Mouse (Mus musculus): ENCODE data around the gene Saal1. TPM values are rescaled to one million over a fixed set of nuclear protein-coding genes. Genes with fewer than 3 reads are reported as not detected.
"Not testable (repeated sequence)": the region's sequence is repeated elsewhere in the genome, so short reads cannot be mapped to it uniquely, and the experiment has no call there.

Gene Saal1
- polyA plus RNA-seq (2012; rRNA removed), result 14.4 and 17.2 TPM in 2 replicates

DNA sequence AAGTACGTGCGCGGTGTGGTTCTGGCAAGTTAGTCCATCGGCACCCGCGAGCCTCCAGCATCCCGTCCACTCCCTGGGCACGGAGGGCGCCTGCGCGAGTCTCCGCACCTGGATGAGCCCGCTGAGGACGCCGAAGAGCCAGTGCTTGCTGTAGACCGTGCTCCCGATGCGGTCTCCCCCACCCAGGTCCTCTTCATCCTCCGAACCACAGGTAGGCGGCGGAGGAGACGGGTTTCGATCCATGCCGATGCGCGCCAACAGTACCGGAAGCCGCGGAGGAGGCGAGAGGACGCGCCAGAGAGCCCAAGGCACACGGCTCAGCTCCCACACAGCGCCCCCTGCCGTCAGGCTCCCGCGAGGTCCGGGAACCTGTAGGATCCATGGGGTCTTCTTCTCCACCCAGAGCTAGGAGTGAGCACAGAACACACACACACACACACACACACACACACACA is at the start of gene Saal1:
Gene Saal1, minus strand, starts transcription at position 291 of the 455 bp plus-strand sequence.
- DNase-seq, result peak; percentile 86
- H3K27ac ChIP-seq (ENCODE audit: control insufficient read depth, insufficient read depth, low read length), result no peak within 1 kb of the TSS
- peaks cover 14% of the 10 kb centered on the region for H3K36me3 ChIP-seq (ENCODE audit: control insufficient read depth, insufficient read depth, low read length)
- no peaks in the 10 kb centered on the region for H3K27me3 ChIP-seq (ENCODE audit: control insufficient read depth, insufficient read depth, low read length)
- H3K4me1 ChIP-seq (replicated peaks; ENCODE audit: control insufficient read depth, insufficient read depth, low read length), result peaks cover 6% of the 10 kb centered on the region
- TF ChIP-seq CTCF (IDR thresholded peaks at IDR 0.05; ENCODE audit: borderline replicate concordance, control insufficient read depth, extremely low read depth, insufficient read depth, low read length, poor library complexity) (peak; percentile 92), POLR2A (IDR thresholded peaks at IDR 0.05; ENCODE audit: control insufficient read depth, extremely low read depth, insufficient read depth, low read length, poor library complexity) (no peak)
- H3K4me3 ChIP-seq (ENCODE audit: control insufficient read depth, insufficient read depth, low read length), result peak within 1 kb of the TSS; percentile 61
- WGBS, result 0% methylated on average over 38 of the region's 38 CpGs

DNA sequence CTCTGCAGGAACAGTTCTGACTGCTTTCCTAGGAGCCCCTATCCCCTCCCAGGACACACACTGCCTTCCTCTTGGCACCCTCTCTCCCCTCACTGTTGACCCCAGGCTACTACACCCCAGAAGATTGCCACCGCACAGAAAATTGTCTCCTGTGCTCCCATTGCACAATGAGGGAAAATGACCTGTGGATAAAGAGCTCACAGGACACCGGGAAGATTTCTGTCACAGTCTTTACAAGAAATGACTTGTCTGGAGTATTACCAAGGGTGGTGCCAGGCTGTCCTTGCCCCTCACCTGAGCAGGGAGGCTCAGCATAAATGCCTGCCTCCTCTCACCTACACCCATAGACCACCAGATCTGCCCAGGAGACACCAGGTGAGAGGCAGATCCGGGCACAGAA is 41.0 kb upstream of the Saal1 start, which contains the start of gene Saa2:
Gene Saa2, plus strand, starts transcription at position 301 of the 400 bp plus-strand sequence.
- WGBS, result 92% methylated on average over 3 of the region's 3 CpGs
- H3K36me3 ChIP-seq (ENCODE audit: control insufficient read depth, insufficient read depth, low read length), result no peaks in the 10 kb centered on the region
- DNase-seq, result no peak
- no peaks in the 10 kb centered on the region for H3K27me3 ChIP-seq (ENCODE audit: control insufficient read depth, insufficient read depth, low read length)
- H3K4me3 ChIP-seq (ENCODE audit: control insufficient read depth, insufficient read depth, low read length), result no peak within 1 kb of the TSS
- 0 out of 2 replicates have a peak, but pooled peaks cover 3% of the 10 kb centered on the region for H3K4me1 ChIP-seq (replicated peaks; ENCODE audit: control insufficient read depth, insufficient read depth, low read length)
- H3K27ac ChIP-seq (ENCODE audit: control insufficient read depth, insufficient read depth, low read length), result no peak within 1 kb of the TSS
- no peak for TF ChIP-seq POLR2A (IDR thresholded peaks at IDR 0.05; ENCODE audit: control insufficient read depth, extremely low read depth, insufficient read depth, low read length, poor library complexity)
- no peak for TF ChIP-seq CTCF (IDR thresholded peaks at IDR 0.05; ENCODE audit: borderline replicate concordance, control insufficient read depth, extremely low read depth, insufficient read depth, low read length, poor library complexity)

DNA sequence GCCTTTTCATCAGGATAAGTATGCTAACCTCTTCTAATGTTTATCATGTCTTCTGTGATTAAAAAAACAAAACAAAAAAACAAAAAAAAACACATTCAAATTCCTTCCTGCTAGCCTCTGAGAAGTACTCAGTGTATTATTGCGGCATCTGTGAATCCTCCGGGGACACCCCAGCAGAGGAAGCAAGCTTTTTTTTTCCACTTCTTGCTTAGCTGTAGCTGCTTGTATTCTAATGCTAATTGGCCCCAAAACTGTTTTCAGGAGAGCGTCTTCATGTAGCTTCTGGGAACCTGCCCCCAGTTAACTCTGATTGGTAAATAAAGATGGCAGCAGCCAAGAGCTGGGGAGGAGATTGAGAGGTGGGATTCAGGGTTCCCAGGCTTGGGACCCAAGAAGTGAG is 38.0 kb upstream of the Saal1 start:
- no peaks in the 10 kb centered on the region for H3K36me3 ChIP-seq (ENCODE audit: control insufficient read depth, insufficient read depth, low read length)
- H3K27me3 ChIP-seq (ENCODE audit: control insufficient read depth, insufficient read depth, low read length), result no peaks in the 10 kb centered on the region
- 0 out of 2 replicates have a peak, but pooled peaks cover 3% of the 10 kb centered on the region for H3K4me1 ChIP-seq (replicated peaks; ENCODE audit: control insufficient read depth, insufficient read depth, low read length)
- 92% methylated on average over 3 of the region's 3 CpGs for WGBS
- no peak overlapping the region for H3K4me3 ChIP-seq (ENCODE audit: control insufficient read depth, insufficient read depth, low read length)
- H3K27ac ChIP-seq (ENCODE audit: control insufficient read depth, insufficient read depth, low read length), result no peak overlapping the region
- TF ChIP-seq CTCF (IDR thresholded peaks at IDR 0.05; ENCODE audit: borderline replicate concordance, control insufficient read depth, extremely low read depth, insufficient read depth, low read length, poor library complexity) (no peak), POLR2A (IDR thresholded peaks at IDR 0.05; ENCODE audit: control insufficient read depth, extremely low read depth, insufficient read depth, low read length, poor library complexity) (no peak)
- DNase-seq, result no peak

DNA sequence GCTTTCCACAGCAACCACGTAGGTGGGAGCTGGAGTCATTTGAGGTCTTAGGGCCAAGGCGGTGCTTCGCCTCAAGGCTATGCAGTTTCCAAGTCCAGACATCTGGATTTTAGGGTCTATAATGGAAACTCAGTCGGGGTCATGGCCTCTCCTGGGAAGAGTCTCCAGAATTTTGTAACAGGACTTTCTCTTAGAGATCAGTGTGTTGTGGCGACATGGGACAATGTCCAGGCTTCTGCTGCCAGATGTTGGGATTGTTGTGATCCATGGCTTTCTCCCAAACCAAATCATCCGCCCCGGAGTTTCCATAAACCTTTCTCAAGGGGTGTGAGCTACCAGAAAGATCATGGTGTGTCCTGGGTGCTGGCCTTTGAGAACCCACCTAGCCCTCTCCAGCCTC is 35.9 kb upstream of the Saal1 start:
- no peak overlapping the region for H3K27ac ChIP-seq (ENCODE audit: control insufficient read depth, insufficient read depth, low read length)
- 94% methylated on average over 7 of the region's 7 CpGs for WGBS
- no peaks in the 10 kb centered on the region for H3K36me3 ChIP-seq (ENCODE audit: control insufficient read depth, insufficient read depth, low read length)
- no peak for DNase-seq
- H3K4me1 ChIP-seq (replicated peaks; ENCODE audit: control insufficient read depth, insufficient read depth, low read length), result no peaks in the 10 kb centered on the region; the same call in 1 of the 2 replicates
- TF ChIP-seq CTCF (IDR thresholded peaks at IDR 0.05; ENCODE audit: borderline replicate concordance, control insufficient read depth, extremely low read depth, insufficient read depth, low read length, poor library complexity), result no peak
- no peak for TF ChIP-seq POLR2A (IDR thresholded peaks at IDR 0.05; ENCODE audit: control insufficient read depth, extremely low read depth, insufficient read depth, low read length, poor library complexity)
- H3K27me3 ChIP-seq (ENCODE audit: control insufficient read depth, insufficient read depth, low read length), result no peaks in the 10 kb centered on the region
- no peak overlapping the region for H3K4me3 ChIP-seq (ENCODE audit: control insufficient read depth, insufficient read depth, low read length)

GRCm38 (mm10) chr7:46745816-46746215 is 35.3 kb upstream of the Saal1 start:
- H3K27me3 ChIP-seq (ENCODE audit: control insufficient read depth, insufficient read depth, low read length), result no peaks in the 10 kb centered on the region
- H3K4me1 ChIP-seq (replicated peaks; ENCODE audit: control insufficient read depth, insufficient read depth, low read length), result no peaks in the 10 kb centered on the region; the same call in 1 of the 2 replicates
- no peak overlapping the region for H3K4me3 ChIP-seq (ENCODE audit: control insufficient read depth, insufficient read depth, low read length)
- H3K36me3 ChIP-seq (ENCODE audit: control insufficient read depth, insufficient read depth, low read length), result no peaks in the 10 kb centered on the region
- TF ChIP-seq CTCF (IDR thresholded peaks at IDR 0.05; ENCODE audit: borderline replicate concordance, control insufficient read depth, extremely low read depth, insufficient read depth, low read length, poor library complexity) (no peak), POLR2A (IDR thresholded peaks at IDR 0.05; ENCODE audit: control insufficient read depth, extremely low read depth, insufficient read depth, low read length, poor library complexity) (no peak)
- WGBS, result 79% methylated on average over 3 of the region's 3 CpGs
- no peak overlapping the region for H3K27ac ChIP-seq (ENCODE audit: control insufficient read depth, insufficient read depth, low read length)
- no peak for DNase-seq

DNA sequence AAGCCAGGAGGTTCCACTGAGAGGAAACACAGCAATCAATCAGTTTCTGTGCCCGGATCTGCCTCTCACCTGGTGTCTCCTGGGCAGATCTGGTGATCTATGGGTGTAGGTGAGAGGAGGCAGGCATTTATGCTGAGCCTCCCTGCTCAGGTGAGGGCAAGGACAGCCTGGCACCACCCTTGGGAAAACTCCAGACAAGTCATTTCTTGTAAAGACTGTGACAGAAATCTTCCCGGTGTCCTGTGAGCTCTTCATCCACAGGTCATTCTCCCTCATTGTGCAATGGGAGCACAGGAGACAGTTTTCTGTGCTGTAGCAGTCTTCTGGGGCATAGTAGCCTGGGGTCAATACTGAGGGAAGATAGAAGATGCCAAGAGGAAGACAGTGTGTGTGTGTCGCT is 32.4 kb upstream of the Saal1 start, which contains the start of gene Saa1:
Gene Saa1, minus strand, starts transcription at position 101 of the 400 bp plus-strand sequence.
- DNase-seq; H3K27ac ChIP-seq (ENCODE audit: control insufficient read depth, insufficient read depth, low read length); H3K4me3 ChIP-seq (ENCODE audit: control insufficient read depth, insufficient read depth, low read length); H3K27me3 ChIP-seq (ENCODE audit: control insufficient read depth, insufficient read depth, low read length); H3K4me1 ChIP-seq (replicated peaks; ENCODE audit: control insufficient read depth, insufficient read depth, low read length); H3K36me3 ChIP-seq (ENCODE audit: control insufficient read depth, insufficient read depth, low read length): not testable (repeated sequence)
- 73% methylated on average over 3 of the region's 3 CpGs for WGBS

DNA sequence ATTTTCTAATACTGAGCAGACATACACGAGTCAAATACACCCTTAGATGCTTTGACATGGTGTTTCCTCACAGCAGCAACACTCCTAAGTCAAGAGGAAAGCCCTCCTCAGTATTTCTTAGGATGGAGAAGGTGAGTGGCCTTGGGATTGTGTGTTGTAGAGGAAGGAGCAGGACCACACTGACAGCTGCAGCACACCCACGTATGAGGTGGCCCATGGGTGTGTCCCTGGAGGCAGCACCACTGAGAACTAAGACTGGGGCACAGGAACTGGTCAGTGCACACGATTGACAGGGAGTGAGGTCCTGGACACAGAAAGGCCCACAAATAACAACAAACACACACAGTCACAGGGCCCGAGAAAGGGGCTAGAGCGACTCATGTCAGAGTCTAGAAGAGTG is 29.6 kb upstream of the Saal1 start:
- WGBS, result 86% methylated on average over 5 of the region's 5 CpGs
- H3K27ac ChIP-seq (ENCODE audit: control insufficient read depth, insufficient read depth, low read length), result not testable (repeated sequence)

More for the DNA sequence above, 29.6 kb upstream of the Saal1 start:
- H3K27me3 ChIP-seq (ENCODE audit: control insufficient read depth, insufficient read depth, low read length); H3K36me3 ChIP-seq (ENCODE audit: control insufficient read depth, insufficient read depth, low read length); H3K4me3 ChIP-seq (ENCODE audit: control insufficient read depth, insufficient read depth, low read length); DNase-seq; H3K4me1 ChIP-seq (replicated peaks; ENCODE audit: control insufficient read depth, insufficient read depth, low read length): not testable (repeated sequence)
